ENCODE assay signal across 8 mouse cellular contexts in genomic region chr5:74433580-74434147, GRCm38 (mm10).
A peak's percentile ranks its signal among the peaks of the same experiment; 100 is the strongest.
DNase-seq lines count a peak whose midpoint lies in the region; ATAC-seq and TF ChIP-seq lines count a peak whose summit lies in the region.

No protein-coding gene starts in this region.

- H3K36me3 ChIP-seq in midbrain, embryonic 10.5 days: no peaks in the 10 kb centered on the region
- no peaks in the 10 kb centered on the region for H3K36me3 ChIP-seq in midbrain, embryonic 13.5 days
- no peaks in the 10 kb centered on the region for H3K36me3 ChIP-seq in kidney, adult 2 months (ENCODE audit: control insufficient read depth, insufficient read depth, low read length)
- no peaks in the 10 kb centered on the region for H3K36me3 ChIP-seq in limb, embryonic 10.5 days
- H3K36me3 ChIP-seq in stomach, embryonic 16.5 days (ENCODE audit: control insufficient read depth, insufficient read depth, low read length): no peaks in the 10 kb centered on the region

- no peaks in the 10 kb centered on the region for H3K27me3 ChIP-seq in midbrain, embryonic 10.5 days (ENCODE audit: low read depth, poor library complexity, severe bottlenecking)
- peaks cover 37% of the 10 kb centered on the region for H3K27me3 ChIP-seq in midbrain, embryonic 13.5 days
- no peaks in the 10 kb centered on the region for H3K27me3 ChIP-seq in kidney, adult 2 months (replicated peaks; ENCODE audit: control insufficient read depth, insufficient read depth, low read length)
- H3K27me3 ChIP-seq in limb, embryonic 10.5 days (ENCODE audit: low read depth, poor library complexity, severe bottlenecking): no peaks in the 10 kb centered on the region
- H3K27me3 ChIP-seq in stomach, embryonic 16.5 days (ENCODE audit: control insufficient read depth, insufficient read depth, low read length): no peaks in the 10 kb centered on the region

- H3K27ac ChIP-seq in midbrain, embryonic 10.5 days (replicated peaks): no peak overlapping the region
- no peak overlapping the region for H3K27ac ChIP-seq in midbrain, embryonic 13.5 days
- H3K27ac ChIP-seq in kidney, adult 2 months (ENCODE audit: insufficient read depth, low read depth, low read length): peak overlapping the region; percentile 60
- H3K27ac ChIP-seq in limb, embryonic 10.5 days: peak overlapping the region; percentile 85
- no peak overlapping the region for H3K27ac ChIP-seq in stomach, embryonic 16.5 days (ENCODE audit: low read length)

- intact Hi-C loops in gastrocnemius, postnatal 36 days (cut with DNase I): loop anchor here (5.0 to 10.0 kb wide), 3 partner anchors 121 to 724 kb away; no protein-coding TSS in a partner anchor

- H3K9ac ChIP-seq in midbrain, embryonic 13.5 days (replicated peaks): no peak overlapping the region
- H3K9ac ChIP-seq in stomach, embryonic 16.5 days (ENCODE audit: low read length): no peak overlapping the region; the same call in 1 of the 2 replicates

- no peak for TF ChIP-seq POLR2A in kidney, adult 2 months (IDR thresholded peaks at IDR 0.05; ENCODE audit: low read depth, low read length)

- H3K9me3 ChIP-seq in midbrain, embryonic 10.5 days (replicated peaks): no peaks in the 10 kb centered on the region
- no peaks in the 10 kb centered on the region for H3K9me3 ChIP-seq in midbrain, embryonic 13.5 days
- no peaks in the 10 kb centered on the region for H3K9me3 ChIP-seq in limb, embryonic 10.5 days (replicated peaks)
- H3K9me3 ChIP-seq in stomach, embryonic 16.5 days (replicated peaks; ENCODE audit: control insufficient read depth, low read length): no peaks in the 10 kb centered on the region

- peak; percentile 81 for TF ChIP-seq CTCF in kidney, adult 2 months (conservative IDR thresholded peaks at IDR 0.05; ENCODE audit: insufficient read depth, insufficient read length, low read depth, low read length)

- H3K4me1 ChIP-seq in midbrain, embryonic 10.5 days: peaks cover 18% of the 10 kb centered on the region
- H3K4me1 ChIP-seq in midbrain, embryonic 13.5 days (replicated peaks): peaks cover 8% of the 10 kb centered on the region
- H3K4me1 ChIP-seq in kidney, adult 2 months (ENCODE audit: control insufficient read depth, insufficient read depth, low read length): no peaks in the 10 kb centered on the region
- H3K4me1 ChIP-seq in limb, embryonic 10.5 days: peaks cover 32% of the 10 kb centered on the region
- peaks cover 8% of the 10 kb centered on the region; the same call in 1 of the 2 replicates for H3K4me1 ChIP-seq in stomach, embryonic 16.5 days (ENCODE audit: control insufficient read depth, insufficient read depth, low read length)

- DNase-seq in midbrain, embryonic 10.5 days (ENCODE audit: low spot score): peak; percentile 52
- DNase-seq in cerebellum, postnatal 4 days (ENCODE audit: low spot score in 2 of 2): peak; percentile 58 to 74
- DNase-seq in gastrocnemius, postnatal 36 days: peak; percentile 54 to 59
- DNase-seq in kidney, adult 2 months: peak; percentile 77
- peak; percentile 87 for DNase-seq in limb, embryonic 10.5 days (ENCODE audit: low spot score)
- DNase-seq in neural tube, embryonic 10.5 days (ENCODE audit: extremely low spot score, low spot score): peak; percentile 64

- no peak for ATAC-seq in midbrain, embryonic 13.5 days
- ATAC-seq in stomach, embryonic 16.5 days (ENCODE audit: insufficient read depth, low FRiP score): no peak

- H3K4me2 ChIP-seq in midbrain, embryonic 13.5 days (replicated peaks): no peak overlapping the region
- peak overlapping the region; percentile 47 for H3K4me2 ChIP-seq in stomach, embryonic 16.5 days (ENCODE audit: low read depth, low read length)

- 46% methylated on average over 9 of the region's 9 CpGs for WGBS in midbrain, embryonic 10.5 days
- 26% methylated on average over 9 of the region's 9 CpGs for WGBS in midbrain, embryonic 13.5 days
- WGBS in kidney, adult 2 months: 13% methylated on average over 9 of the region's 9 CpGs
- 16% methylated on average over 9 of the region's 9 CpGs for WGBS in limb, embryonic 10.5 days
- WGBS in stomach, embryonic 16.5 days: 5% methylated on average over 9 of the region's 9 CpGs

- H3K4me3 ChIP-seq in midbrain, embryonic 10.5 days: no peak overlapping the region
- no peak overlapping the region for H3K4me3 ChIP-seq in midbrain, embryonic 13.5 days (replicated peaks)
- H3K4me3 ChIP-seq in kidney, adult 2 months (ENCODE audit: insufficient read depth, low read depth, low read length): peak overlapping the region; percentile 31; the same call in 1 of the 2 replicates
- H3K4me3 ChIP-seq in limb, embryonic 10.5 days: peak overlapping the region; percentile 21; the same call in 1 of the 2 replicates
- no peak overlapping the region; the same call in 1 of the 2 replicates for H3K4me3 ChIP-seq in stomach, embryonic 16.5 days (replicated peaks; ENCODE audit: low read length)

Comparison
In these comparisons a context has a peak if more than half of its experiments do, and no peak if none do; other contexts are left out.
1. H3K27ac ChIP-seq: peak in kidney, adult 2 months (single experiment) and limb, embryonic 10.5 days (single experiment); none in midbrain, embryonic 10.5 days (single experiment), midbrain, embryonic 13.5 days (single experiment) and stomach, embryonic 16.5 days (single experiment).
2. H3K4me3 ChIP-seq: peak in kidney, adult 2 months (single experiment) and limb, embryonic 10.5 days (single experiment); none in midbrain, embryonic 10.5 days (single experiment), midbrain, embryonic 13.5 days (single experiment) and stomach, embryonic 16.5 days (single experiment).
3. Peak in every context shown above with its lines, with median percentiles within 50 percentile points of each other: DNase-seq.